Mouse (Mus musculus) retina, postnatal 7 days (tissue): ENCODE measurements at regions not wholly inside any gene's neighbourhood (a gene's known extent, or its start where the extent isn't known, plus 50 kb on each side); places are given as distances from the start of the nearest gene placed in this dataset.

ENCODE experiments used
- DNase-seq: peaks from one replicate; pipeline ENCODE4 v3.0.0-alpha.2; 2012; ENCODE audit warnings: low read depth, low spot score

DNA sequence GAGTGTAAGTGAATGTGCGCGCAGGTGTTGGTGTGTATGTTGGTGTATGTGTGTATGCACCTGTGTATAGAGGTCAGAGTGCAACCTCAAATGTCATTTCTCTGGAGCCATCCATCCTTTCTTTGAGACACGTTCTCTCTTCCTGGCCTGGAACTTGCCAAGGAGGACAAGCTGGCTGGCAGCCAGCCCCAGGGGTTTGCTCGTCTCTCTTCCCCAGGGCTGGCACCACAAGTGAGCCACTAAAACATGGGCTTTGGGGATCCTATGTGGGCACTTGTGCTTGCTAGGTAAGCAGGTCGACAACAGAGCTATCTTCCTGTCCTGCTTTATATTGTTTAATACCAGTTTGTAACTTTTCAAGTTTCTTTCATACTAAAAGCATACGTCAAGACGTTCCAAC lies 189.8 kb upstream of the Cxcr4 start:
- no peak for DNase-seq

DNA sequence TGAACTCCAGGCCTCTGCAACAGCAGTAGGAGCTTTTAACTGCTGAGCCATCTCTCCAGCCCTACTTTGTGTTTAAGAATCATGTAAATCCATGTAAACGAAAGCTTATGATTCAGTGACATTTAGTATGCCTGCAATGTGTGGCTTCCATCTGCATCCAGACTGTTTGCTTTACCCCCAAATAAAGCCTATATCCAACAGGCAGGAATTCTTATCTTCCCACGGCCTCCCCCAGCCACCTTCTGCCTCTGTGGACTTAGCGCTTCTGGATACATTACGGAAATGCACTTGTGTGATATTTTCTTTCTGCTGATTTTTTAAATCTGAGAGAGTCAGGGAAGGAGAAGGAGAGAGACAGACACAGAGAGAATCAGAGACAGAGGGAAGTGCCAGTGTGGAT lies 189.2 kb upstream of the Cxcr4 start:
- no peak for DNase-seq

DNA sequence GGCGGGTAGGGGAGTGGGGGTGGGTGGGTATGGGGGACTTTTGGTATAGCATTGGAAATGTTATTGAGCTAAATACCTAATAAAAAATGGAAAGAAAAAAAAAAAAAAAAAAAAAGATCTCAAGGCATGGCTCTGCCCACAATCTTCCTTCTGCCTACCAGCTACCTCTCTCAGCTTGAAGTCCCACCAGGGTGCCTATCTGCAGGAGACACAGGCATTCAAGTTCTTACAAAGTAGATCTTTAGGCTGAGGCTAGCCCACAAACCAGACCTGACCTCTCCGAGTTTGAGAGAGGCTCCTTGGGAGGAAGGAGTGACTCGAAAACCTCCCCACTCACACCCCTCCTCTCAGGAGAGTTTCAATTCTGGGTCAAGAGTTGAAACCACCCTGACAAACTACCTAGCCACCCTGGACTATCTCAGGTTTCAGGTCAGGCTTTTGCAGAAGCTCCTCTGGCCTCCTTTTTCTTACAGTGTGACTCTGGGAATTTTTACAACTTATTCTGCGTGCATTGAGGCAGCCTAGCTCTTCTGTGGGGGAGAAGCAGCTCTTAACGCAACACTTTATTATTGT lies 187.6 kb upstream of the Cxcr4 start:
- no peak for DNase-seq

DNA sequence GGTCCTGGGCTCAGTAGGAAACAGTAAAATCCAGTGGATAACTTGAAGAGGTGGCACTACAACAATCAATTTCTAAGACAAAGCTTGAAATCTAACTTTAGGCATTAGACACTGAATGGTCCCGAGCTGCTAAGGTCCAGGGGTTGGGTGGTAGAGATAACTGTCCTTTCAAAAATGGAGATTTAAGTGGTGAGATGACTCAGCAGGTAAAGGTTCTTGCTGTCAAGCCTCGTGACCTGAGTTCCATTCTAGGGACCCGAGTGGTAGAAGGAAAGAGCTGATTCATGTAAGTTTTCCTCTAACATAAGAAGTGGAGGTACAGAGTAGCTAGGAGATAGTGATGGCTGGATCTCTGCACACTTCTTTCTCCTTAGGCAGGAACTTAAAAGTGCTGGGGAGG lies 180.3 kb upstream of the Cxcr4 start:
- DNase-seq, result no peak

DNA sequence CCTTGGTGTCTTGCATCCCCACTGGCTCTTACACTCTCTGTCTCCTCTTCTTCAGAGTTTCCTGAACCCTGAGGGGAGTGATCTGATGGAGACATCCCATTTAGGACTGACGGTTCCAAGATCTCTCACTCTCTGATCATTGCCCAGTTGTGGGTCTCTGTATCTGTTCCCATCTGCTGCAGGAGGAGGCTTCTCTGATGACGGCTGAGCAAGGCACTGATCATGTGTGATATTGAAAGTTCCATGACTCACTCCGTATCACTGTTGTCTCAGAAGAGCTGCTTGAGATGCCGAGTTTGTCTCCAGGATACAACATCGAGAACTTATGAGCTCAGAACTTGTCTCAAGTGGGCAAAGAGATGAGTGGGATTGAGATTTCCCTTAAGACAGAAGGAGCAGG lies 178.7 kb upstream of the Cxcr4 start:
- DNase-seq, result no peak

DNA sequence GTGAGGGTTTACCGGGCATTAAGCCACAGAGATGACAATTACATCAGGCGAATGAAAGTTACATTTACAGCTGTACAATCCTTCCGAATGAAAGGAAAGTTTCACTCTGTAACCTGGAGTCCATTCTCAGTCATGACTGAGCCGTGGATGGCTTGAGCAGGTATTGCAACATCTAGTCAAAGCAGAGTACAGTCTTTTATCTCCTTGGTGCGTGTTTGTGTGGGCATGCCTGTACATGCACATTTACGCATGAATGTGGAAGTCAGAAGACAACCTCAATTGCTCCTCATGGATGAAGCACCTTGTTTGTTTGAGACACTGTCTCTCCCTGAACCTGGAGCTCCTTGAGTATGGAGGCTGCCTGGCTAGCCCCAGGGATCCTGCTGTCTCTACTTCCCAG lies 175.9 kb upstream of the Cxcr4 start:
- no peak for DNase-seq

DNA sequence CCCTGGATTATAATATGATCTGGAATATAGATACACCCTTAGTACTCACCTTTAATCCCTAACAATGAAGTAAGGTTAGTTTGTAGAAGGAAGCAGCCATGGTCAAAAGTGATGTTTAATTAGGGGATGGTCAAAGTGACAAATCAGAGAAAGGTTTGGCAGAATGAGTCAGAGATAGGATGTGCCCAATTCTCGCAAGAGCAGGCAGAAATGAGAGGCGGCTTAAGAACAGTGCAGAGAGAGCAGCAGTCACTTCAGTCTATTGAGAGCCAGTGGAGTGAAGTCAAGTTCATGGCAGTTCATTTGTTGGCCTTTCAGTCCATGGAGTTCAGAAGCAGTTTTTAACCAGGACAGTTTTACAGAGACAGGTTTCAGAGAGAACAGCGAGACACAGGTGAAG lies 175.3 kb upstream of the Cxcr4 start:
- no peak for DNase-seq

DNA sequence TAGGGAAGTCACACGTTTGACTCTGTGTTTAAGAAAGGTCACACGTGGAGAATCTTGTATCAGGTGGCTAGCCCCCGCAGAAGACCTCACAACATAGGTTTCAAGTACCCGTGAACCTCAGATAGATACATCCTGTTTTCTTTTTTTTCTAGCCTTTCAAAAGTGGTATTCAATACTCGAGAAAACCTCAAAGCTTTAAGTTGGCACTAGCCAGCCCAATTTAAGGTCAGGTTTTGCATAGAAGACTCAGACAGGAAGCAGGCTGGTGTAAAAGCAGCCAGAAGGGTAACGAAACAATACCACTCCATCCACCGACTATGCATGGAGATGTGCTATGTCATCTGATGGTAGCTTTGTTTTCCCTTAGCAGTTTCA lies 174.8 kb upstream of the Cxcr4 start:
- DNase-seq, result no peak

DNA sequence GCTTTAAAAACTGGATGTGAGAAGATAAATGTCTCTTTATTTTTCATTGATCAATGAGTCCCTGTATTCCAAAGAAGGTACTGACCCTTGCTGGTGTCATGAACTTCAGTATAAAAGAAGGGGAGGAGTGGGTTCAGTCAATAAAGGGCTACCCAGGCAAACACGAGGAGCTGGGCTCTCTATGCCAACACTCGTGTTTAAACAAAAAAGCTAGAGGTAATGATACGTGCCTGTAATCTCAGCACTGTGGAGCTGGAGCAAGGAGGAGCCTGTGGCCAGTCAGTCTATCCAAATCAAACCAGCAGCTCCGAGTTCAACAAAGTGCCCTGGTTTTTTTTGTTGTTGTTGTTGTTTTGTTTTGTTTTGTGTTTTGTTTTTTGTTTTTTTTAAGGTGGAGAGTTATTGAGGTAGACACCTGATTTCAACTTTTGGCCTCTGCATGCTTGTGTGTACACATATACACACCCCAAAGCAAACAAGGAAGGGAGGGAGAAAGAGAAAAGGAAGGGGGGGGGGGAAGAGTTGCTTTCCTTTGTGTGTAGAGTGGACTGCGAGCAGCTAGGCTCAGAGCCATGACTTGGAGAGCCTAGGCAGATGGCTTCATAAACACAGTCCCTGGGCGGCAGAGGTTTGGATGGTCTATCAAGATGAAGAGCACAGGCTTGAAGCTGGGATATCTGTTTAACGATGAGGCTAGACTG lies 174.2 kb upstream of the Cxcr4 start:
- no peak for DNase-seq

DNA sequence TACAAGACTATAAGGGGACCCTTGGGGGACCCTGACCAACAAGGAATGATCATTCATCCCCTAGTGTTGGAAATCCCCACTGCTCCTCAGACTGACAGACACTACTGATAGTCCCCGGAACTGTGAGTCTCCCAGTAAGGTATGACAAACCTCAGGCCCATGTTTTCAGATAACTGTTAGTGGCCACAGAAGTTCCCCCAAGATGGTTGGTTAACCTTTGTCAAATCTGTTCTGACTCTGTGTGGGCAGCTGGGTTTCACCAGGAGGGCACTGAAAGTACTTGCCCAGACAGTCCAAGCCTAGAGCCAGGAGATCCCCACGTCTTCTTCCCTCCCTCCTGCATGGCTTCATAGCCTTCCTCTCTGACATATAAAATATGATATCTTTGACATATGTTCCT lies 173.5 kb upstream of the Cxcr4 start:
- no peak for DNase-seq

DNA sequence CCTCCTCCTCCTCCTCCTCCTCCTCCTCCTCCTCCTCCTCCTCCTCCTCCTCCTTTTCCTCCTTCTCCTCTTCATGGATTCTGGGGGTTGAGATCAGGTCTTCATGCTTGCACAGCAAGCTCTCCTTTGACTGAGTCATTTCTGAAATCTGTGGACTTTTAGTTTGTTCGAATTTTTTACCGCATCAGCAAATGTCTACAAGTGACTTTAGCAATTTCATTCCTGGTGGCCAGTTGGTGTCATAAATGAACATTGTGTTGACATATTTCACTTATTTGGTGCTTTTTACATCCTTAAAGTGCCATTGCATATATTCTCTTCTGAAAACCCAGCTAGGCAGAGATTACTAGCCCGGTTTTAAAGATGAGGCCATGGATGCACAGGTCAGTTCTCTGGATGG lies 173.0 kb upstream of the Cxcr4 start:
- no peak for DNase-seq

DNA sequence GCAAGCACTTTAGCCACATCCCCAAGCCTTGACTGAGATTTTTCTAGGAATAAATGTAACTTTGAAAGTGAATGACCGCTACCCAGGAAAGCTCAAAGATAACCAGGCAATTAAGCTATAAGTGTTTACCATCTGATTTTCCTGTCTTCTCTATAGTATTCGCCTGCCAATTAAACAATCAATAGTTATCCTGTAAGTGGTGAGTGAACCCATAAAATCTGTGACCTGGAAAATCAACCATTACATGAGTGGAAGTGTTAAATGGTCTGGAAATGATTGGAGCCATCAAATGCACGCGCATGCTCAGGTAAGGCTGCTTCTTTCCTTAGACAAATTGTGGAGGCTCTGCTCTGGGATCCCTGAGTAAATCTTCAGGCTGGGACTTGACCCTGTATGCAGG lies 170.8 kb upstream of the Cxcr4 start:
- DNase-seq, result no peak

DNA sequence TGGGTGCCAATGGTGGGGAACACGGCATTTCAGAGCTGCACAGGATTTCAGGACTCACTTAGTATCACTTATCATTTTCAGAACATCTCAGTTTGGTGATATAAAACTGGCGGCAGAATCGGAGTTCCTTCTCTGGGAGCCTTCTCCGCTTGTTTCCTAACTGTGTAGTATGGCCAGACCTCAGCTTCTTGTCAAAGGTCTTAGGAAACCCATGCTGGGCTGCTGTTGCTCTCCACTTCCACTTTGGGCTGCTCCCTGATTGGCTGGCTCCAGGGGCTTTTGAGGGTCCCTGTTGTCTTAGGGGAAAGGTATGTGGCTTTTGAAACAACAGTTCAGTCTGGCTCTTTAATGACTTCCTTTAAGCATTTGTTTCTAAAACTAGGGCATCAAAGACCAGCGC lies 170.0 kb upstream of the Cxcr4 start:
- no peak for DNase-seq

DNA sequence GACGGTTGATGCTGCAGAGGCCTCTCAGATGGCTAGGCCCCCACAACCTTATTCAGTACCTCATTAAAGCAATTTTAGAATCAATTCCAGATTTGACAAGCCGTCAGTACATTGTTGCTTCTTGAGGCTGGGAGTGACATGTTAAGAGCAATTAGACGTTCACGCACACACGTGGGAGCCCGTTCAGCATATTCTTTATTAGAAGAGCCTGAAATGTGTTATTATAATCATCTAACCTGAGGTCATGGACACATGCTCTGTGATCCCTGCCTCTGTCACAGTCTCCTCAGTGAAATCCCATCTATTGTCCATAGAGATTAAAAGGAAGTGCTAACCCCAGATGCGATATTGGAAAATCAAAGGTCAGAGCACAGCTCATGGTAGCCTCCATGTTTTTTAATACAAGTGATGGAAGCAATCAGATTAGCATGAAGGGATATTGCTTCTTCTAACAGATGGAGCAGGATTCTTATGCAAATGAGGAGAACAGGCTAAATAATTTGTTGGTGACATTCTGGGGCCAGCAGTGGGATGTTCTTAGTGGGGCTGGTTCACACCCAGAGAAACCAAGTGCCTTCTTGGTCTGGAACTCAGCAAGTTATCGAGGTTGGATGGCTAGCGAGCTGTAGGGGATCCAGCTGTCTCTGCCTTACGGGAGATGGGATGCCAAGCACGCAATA lies 166.8 kb upstream of the Cxcr4 start:
- DNase-seq, result no peak

DNA sequence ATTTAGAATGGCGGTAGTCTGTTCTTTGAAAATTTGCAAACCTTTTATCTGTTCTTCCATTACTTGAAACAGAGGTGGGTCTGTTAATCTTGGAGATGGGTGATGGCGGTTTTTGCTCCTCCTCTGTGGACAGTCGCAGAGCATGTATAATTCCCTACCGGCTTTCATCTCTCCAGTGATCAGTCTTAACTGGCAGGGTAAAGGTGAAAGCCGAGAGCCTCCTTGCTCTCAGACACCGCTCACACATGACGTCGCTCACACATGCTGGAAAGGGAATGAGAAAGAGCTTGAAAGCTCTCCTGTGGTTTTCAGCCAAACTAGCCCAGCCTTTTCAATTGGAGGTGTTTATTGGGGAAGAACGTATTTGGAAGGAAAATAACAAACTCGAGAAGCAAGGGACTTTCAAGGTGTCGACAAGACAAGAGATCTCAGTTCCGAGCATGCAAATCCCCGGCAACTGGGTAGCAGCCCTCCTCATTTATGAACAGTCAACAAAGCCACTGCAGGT lies 166.3 kb upstream of the Cxcr4 start:
- no peak for DNase-seq

DNA sequence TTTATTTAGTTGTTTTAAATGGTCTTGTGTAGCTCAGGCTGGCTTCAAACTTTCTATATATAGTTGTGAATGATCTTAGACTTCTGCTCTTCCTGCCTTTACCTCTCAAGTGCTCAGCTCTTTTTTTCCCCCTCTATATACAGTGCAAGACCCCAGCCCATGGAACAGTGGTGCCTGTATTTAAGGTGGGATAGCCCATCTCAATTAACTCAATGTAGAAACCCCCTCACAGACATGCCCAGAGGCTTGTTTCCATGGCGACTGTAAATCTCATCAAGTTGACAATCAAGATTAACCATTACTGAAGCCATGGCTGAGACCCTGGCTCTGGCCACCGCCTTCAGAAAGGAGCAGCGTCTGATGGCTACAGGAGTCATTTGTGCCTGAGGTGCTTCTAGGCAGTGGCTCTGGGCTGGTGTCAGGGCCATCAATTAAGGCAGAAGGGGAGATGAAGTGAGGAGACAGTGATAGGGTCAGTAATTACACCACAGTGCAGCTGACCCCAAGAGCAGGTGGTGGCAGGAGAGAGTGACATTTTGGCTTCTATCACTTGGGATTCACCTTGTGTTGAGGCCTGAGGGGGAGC lies 161.4 kb upstream of the Cxcr4 start:
- no peak for DNase-seq

DNA sequence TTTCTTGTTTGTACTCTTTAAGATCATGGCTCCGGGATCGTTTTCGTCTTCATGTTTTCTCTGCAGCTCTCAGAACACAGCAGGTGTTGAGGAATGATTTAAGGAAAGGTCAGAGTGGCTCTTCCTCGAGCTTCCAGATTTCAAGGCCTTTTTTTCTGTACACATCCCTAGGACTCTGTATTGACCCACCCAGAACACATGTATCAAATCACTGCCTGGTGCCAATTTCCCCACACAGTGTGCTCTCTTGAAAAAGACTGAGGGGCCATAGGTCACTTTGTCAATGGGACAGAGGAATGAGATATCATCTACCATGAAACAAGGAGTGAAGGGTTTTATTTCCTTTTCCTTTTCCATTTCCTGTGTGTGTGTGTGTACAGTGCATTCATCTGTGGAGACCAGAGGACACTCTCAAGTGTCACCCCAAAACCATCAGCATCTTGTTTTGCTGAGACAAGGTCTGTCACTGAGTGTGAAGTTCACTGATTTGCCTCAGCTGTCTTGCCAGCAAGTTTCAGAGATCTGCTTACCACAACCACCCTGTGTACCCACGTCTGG lies 157.4 kb upstream of the Cxcr4 start:
- DNase-seq, result no peak

DNA sequence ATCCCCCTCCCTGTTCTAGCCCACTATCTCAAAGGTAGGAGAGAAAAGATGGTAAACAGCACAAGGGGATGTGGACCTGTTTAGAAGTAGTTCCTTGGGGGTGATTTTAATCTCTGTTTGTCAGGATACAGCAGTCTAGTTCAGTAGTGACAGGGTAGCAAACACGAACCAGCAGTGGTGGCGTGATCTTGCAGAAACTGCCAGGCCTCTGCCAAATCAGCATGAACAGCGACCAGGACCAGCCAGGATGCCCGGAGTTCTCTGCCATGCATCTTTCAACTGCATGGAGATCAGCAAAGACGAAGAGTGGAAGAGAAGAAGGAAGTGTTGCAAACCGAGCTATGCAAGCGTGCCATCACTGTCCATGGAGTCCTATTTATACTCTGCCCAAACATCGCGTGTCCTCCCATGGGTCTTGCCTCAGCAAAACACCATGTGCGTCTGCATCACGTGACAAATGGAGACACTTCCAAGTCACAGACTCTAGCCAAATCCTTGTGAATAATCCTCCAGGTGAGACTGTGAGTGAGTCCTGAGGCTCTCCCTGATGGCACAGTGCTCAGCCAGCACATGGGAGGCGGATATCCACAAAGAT lies 155.2 kb upstream of the Cxcr4 start:
- no peak for DNase-seq

DNA sequence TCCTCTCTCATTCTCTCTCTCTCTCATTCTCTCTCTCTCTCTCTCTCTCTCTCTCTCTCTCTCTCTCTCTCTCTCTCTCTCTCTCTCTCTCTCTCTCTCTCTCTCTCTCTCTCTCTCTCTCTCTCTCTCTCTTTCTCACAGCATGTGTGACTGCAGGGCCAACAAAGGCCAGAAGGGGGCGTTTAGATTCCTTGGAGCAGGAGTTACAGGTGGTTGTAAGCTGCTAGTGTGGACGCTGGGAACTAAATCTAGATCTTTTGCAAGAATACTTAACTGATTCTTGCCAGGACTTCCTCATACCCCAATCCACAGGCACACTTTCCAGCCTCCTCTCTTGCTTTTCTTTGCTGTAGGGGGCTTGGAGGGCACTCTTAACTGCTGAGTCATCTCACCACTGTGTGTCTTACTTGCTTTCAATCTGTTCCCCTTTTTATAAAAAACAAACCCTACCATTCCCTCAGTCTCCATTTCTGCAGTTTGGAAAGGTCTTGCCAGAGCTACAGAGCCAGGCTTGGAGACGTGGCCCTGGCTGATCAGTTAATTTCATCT lies 154.4 kb upstream of the Cxcr4 start:
- no peak for DNase-seq

DNA sequence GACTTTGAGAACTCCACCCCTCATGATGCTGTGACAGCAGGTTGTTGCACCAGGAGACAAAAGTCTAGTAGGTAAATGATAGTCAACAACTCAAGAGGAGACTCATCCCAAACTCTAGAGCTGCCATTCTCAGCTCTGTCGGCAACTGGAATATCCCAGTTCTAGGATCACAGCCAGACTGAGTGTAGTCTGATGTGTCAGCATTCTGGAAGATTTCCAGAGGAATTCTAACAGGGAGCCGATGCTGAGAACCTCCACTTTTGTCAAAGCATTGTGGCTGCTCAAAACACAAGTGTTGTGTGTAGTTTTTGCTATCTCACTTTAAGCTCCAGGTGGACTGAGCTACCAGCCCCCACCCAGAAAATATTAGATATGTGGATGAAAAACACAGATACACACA lies 148.5 kb upstream of the Cxcr4 start:
- DNase-seq, result no peak

DNA sequence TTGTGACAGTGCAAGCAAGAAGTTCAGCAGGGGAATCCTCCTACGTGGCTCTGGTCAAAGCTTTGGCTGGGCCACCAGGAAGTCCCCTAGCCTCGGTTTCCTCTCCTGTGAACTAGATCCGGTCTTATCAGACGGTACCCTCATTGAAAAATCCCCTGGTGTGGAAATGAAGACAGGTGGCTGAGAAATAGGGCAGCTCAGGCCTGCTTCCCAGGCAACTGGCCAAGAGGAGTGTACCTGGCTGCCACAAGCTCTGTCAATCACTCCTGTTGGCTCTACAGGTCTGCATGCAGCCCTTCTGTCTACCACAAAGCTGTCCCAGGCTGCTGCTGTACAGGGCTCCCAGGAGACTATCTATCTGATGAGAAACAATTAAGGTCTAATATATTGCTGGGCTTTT lies 146.1 kb upstream of the Cxcr4 start:
- DNase-seq, result no peak

DNA sequence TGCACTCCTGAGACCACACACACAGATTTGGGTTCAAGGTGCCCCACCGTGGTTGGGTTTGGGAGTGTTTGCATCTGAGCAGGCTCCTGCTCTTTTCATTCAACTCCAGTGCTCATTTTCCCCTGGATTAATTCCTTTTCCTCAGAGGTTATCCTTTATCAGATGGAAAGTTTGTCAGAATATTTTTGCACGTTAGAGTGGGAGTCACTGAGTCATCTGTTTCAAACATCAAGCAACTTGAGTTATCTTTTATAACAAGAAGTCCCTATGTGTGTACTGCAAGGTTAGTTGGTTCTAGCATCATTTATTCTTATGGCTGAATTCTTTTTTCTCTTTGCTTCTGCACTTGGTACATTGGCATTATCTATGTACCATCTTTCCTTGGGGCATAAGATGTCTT lies 142.8 kb upstream of the Cxcr4 start:
- DNase-seq, result no peak
